Mouse (Mus musculus): Measurements from ENCODE around the gene Fancd2. TPM values are rescaled to one million over a fixed set of nuclear protein-coding genes. Genes with fewer than 3 reads are reported as not detected.

The Fancd2 gene
- 0.74 and 3.2 TPM in 2 replicates for polyA plus RNA-seq (2012; ENCODE audit: low replicate concordance)

GRCm38 (mm10) chr6:113530932-113531839 is at the start of gene Fancd2, which contains the start of gene Emc3:
Gene Fancd2 (plus strand): TSS chr6:113531682.
Gene Emc3 (minus strand): TSS chr6:113531652.

GRCm38 (mm10) chr6:113483100-113483615 is 48.3 kb upstream of the Fancd2 start, which contains the start of gene Creld1:
Gene Creld1 (plus strand): TSS chr6:113483297.

GRCm38 (mm10) chr6:113501388-113502084 is 29.9 kb upstream of the Fancd2 start, which contains the start of gene Prrt3:
Gene Prrt3 (minus strand): TSS chr6:113501931.

GRCm38 (mm10) chr6:113600543-113601139 is 69.2 kb downstream of the Fancd2 start, which contains the start of gene Fancd2os:
Gene Fancd2os (minus strand): TSS chr6:113600715.

GRCm38 (mm10) chr6:113604432-113605223 is 73.1 kb downstream of the Fancd2 start, which contains the start of gene Brk1:
Gene Brk1 (plus strand): TSS chr6:113604772.

GRCm38 (mm10) chr6:113623941-113624751 is 92.7 kb downstream of the Fancd2 start, which contains the start of gene Vhl:
Gene Vhl (plus strand): TSS chr6:113623959.

GRCm38 (mm10) chr6:113638302-113639040 is 107.0 kb downstream of the Fancd2 start, which contains the start of gene Irak2:
Gene Irak2 (plus strand): TSS chr6:113638467.

Other genes with a start within 250 kb of the Fancd2 start
- not detected in 2 replicates for gene Cpne9, start 249.4 kb upstream of the Fancd2 start, polyA plus RNA-seq (2012; ENCODE audit: low replicate concordance)
- gene Brpf1, start 224.5 kb upstream of the Fancd2 start, polyA plus RNA-seq (2012; ENCODE audit: low replicate concordance): 31.9 and 78.4 TPM in 2 replicates
- gene Ogg1, start 204.7 kb upstream of the Fancd2 start, polyA plus RNA-seq (2012; ENCODE audit: low replicate concordance): 11.2 and 13.0 TPM in 2 replicates
- gene Camk1, start 187.7 kb upstream of the Fancd2 start, polyA plus RNA-seq (2012; ENCODE audit: low replicate concordance): 3.1 and 4.4 TPM in 2 replicates
- 41.4 and 52.6 TPM in 2 replicates for gene Tada3, start 153.8 kb upstream of the Fancd2 start, polyA plus RNA-seq (2012; ENCODE audit: low replicate concordance)
- gene Arpc4, start 153.6 kb upstream of the Fancd2 start, polyA plus RNA-seq (2012; ENCODE audit: low replicate concordance): 409 and 484 TPM in 2 replicates
- gene Ttll3, start 142.4 kb upstream of the Fancd2 start, polyA plus RNA-seq (2012; ENCODE audit: low replicate concordance): 5.9 and 6.1 TPM in 2 replicates
- gene Rpusd3, start 112.3 kb upstream of the Fancd2 start, polyA plus RNA-seq (2012; ENCODE audit: low replicate concordance): 135 and 164 TPM in 2 replicates
- gene Cidec, start 95.9 kb upstream of the Fancd2 start, polyA plus RNA-seq (2012; ENCODE audit: low replicate concordance): not detected in 2 replicates
- 8.9 and 12.8 TPM in 2 replicates for gene Jagn1, start 89.1 kb upstream of the Fancd2 start, polyA plus RNA-seq (2012; ENCODE audit: low replicate concordance)
- gene Il17re, start 73.2 kb upstream of the Fancd2 start, polyA plus RNA-seq (2012; ENCODE audit: low replicate concordance): 0.08 TPM in 1 of 2 replicates, not detected in the other
- gene Il17rc, start 60.3 kb upstream of the Fancd2 start, polyA plus RNA-seq (2012; ENCODE audit: low replicate concordance): 2.5 and 3.0 TPM in 2 replicates
- gene Creld1, start 48.4 kb upstream of the Fancd2 start, polyA plus RNA-seq (2012; ENCODE audit: low replicate concordance): 25.7 and 65.0 TPM in 2 replicates
- gene Prrt3, start 29.8 kb upstream of the Fancd2 start, polyA plus RNA-seq (2012; ENCODE audit: low replicate concordance): 0.06 TPM in 1 of 2 replicates, not detected in the other
- 54.1 and 74.3 TPM in 2 replicates for gene Emc3, start within 50 bp of the Fancd2 start, polyA plus RNA-seq (2012; ENCODE audit: low replicate concordance)
- not detected in 2 replicates for gene Fancd2os, start 69.0 kb downstream of the Fancd2 start, polyA plus RNA-seq (2012; ENCODE audit: low replicate concordance)
- 7.0 and 22.1 TPM in 2 replicates for gene Brk1, start 73.1 kb downstream of the Fancd2 start, polyA plus RNA-seq (2012; ENCODE audit: low replicate concordance)
- 6.5 and 10.1 TPM in 2 replicates for gene Vhl, start 92.3 kb downstream of the Fancd2 start, polyA plus RNA-seq (2012; ENCODE audit: low replicate concordance)
- 57.1 and 103 TPM in 2 replicates for gene Irak2, start 106.8 kb downstream of the Fancd2 start, polyA plus RNA-seq (2012; ENCODE audit: low replicate concordance)
- 46.3 and 62.3 TPM in 2 replicates for gene Tatdn2, start 165.4 kb downstream of the Fancd2 start, polyA plus RNA-seq (2012; ENCODE audit: low replicate concordance)
- not detected in 2 replicates for gene Ghrl, start 188.2 kb downstream of the Fancd2 start, polyA plus RNA-seq (2012; ENCODE audit: low replicate concordance)
- gene Sec13, start 209.1 kb downstream of the Fancd2 start, polyA plus RNA-seq (2012; ENCODE audit: low replicate concordance): 10.2 and 29.8 TPM in 2 replicates